Mouse (Mus musculus) ES-E14 (cell line): ENCODE measurements around the gene Prom2.

ENCODE experiments used
- HCFC1 ChIP-seq: IDR thresholded peaks from 2 replicates; pipeline ENCODE4 v1.6.1; 2012; ENCODE audit warnings: low read length, inconsistent platforms, borderline replicate concordance; ENCODE audit not compliant: insufficient read depth
- MAFK ChIP-seq: IDR thresholded peaks from 2 replicates; pipeline ENCODE4 v1.6.1; 2014; ENCODE audit warnings: mild to moderate bottlenecking, low read depth, low read length, inconsistent platforms; ENCODE audit not compliant: insufficient read depth
- ZC3H11A ChIP-seq: IDR thresholded peaks from 2 replicates; pipeline ENCODE4 v1.6.1; 2012; ENCODE audit warnings: low read depth, mild to moderate bottlenecking, inconsistent platforms, low read length, borderline replicate concordance

DNA sequence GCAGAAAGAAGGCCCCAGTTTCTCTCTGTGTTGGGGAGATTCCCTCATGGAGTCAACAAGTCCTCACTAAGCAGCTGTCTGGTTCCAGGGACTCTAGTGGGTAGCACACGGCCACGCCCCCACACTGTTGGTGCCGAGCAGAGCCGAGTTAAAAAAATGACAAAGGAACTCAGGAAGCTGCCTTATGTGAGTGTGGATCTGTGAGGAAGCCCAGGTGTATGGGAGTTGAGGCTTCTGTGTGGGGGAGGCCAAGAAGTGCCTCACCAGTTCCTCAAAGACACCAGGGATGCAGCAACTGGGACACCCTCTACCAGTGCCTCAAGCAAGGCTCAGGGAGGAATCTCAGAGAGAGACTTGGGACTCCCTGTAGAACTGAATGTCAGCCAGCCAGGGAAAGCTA lies 62.1 kb downstream of the Prom2 start:
- TF ChIP-seq ZC3H11A (no peak), MAFK (no peak), HCFC1 (no peak)
